Mouse (Mus musculus) forebrain, embryonic 12.5 days (tissue): Measurements from ENCODE around the gene Rps24. TPM values are rescaled to one million over a fixed set of nuclear protein-coding genes. Genes with fewer than 3 reads are reported as not detected.
"Not testable (repeated sequence)": the region's sequence is repeated elsewhere in the genome, so short reads cannot be mapped to it uniquely, and the experiment has no call there.

Source experiments
- ATAC-seq: fragments of 200-750 bp; cut with Nextera tagmentation; 2 replicates; pipeline ENCODE4 v1.8.0; 2017; ENCODE audit warnings: moderate TSS enrichment; ENCODE audit not compliant: low FRiP score
- H3K27ac ChIP-seq: fragments of 300-500 bp; sonication (generic); 2 replicates; pipeline ENCODE4 v1.5.1; 2016; ENCODE audit warnings: mild to moderate bottlenecking
- H3K27me3 ChIP-seq: fragments of 300-500 bp; sonication (generic); 2 replicates; pipeline ENCODE4 v1.6.1; 2016; ENCODE audit warnings: mild to moderate bottlenecking
- H3K36me3 ChIP-seq: fragments of 300-500 bp; sonication (generic); replicated peaks from 2 replicates; pipeline ENCODE4 v1.6.1; 2016; ENCODE audit warnings: mild to moderate bottlenecking
- H3K4me1 ChIP-seq: fragments of 300-500 bp; sonication (generic); 2 replicates; pipeline ENCODE4 v1.6.1; 2016
- H3K4me2 ChIP-seq: fragments of 300-500 bp; sonication (generic); 2 replicates; pipeline ENCODE4 v1.6.1; 2016; ENCODE audit warnings: mild to moderate bottlenecking, moderate library complexity
- H3K4me3 ChIP-seq: fragments of 300-500 bp; sonication (generic); replicated peaks from 2 replicates; pipeline ENCODE4 v1.5.1; 2016; ENCODE audit warnings: mild to moderate bottlenecking
- H3K9ac ChIP-seq: fragments of 300-500 bp; sonication (generic); 2 replicates; pipeline ENCODE4 v1.6.1; 2016; ENCODE audit warnings: mild to moderate bottlenecking
- H3K9me3 ChIP-seq: fragments of 300-500 bp; sonication (generic); 2 replicates; pipeline ENCODE4 v1.6.1; 2016
- WGBS: fragments of 180-500 bp; shearing (Covaris S2); methylation state at CpG from one replicate; pipeline ENCODE4 v1.1.7; 2016; 5-methylcytosine and 5-hydroxymethylcytosine counted together
- polyA plus RNA-seq: library from polyadenylated mRNA; unstranded; fragments of >200 nt; fragmentation: Nextera tagmentation; extraction: Ambion mirVana; gene quantifications from 2 replicates; pipeline ENCODE4 v1.2.1, GENCODE M21; 2016

The Rps24 gene
- polyA plus RNA-seq: 998 and 1,043 TPM in 2 replicates

DNA sequence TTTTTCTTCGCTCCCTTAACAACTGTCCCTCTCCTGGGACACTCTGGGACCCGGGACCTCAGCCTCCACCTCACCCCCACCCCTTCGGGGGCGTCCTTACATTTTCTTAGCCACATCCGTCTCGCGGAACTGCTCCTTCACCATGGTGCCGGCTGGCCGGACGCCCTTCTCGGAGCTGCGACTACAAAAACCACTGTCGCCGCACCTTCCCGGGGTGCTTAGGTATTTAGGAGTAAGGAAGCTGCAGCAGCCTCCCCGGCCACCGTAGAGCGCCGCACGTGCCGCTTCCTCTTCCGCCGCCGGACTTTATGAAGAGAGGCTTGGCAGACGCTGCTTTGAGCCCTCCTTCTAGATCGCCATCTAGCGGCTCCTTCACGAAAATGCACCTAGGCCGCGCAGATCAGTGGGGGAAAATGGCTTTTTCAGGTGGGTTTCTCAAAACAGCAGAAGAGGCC is at the start of gene Rps24, which contains the start of gene Polr3a:
TSS of gene Rps24 (plus strand) at position 353 of the 455 bp plus-strand sequence.
TSS of gene Polr3a (minus strand) at position 286 of the 455 bp plus-strand sequence.
- Histone ChIP-seq H3K4me3 (peak within 1 kb of the TSS; percentile 91), H3K4me2 (peak within 1 kb of the TSS; percentile 69), H3K4me1 (peaks cover 16% of the 10 kb centered on the region), H3K36me3 (peaks cover 26% of the 10 kb centered on the region), H3K9me3 (no peaks in the 10 kb centered on the region), H3K27ac (0 out of 2 replicates have a peak within 1 kb of the TSS, but pooled peaks have one; percentile 66), H3K9ac (peak within 1 kb of the TSS; percentile 81), H3K27me3 (no peaks in the 10 kb centered on the region)
- under 1% methylated on average over 30 of the region's 30 CpGs for WGBS
- peak; percentile 78 for ATAC-seq

DNA sequence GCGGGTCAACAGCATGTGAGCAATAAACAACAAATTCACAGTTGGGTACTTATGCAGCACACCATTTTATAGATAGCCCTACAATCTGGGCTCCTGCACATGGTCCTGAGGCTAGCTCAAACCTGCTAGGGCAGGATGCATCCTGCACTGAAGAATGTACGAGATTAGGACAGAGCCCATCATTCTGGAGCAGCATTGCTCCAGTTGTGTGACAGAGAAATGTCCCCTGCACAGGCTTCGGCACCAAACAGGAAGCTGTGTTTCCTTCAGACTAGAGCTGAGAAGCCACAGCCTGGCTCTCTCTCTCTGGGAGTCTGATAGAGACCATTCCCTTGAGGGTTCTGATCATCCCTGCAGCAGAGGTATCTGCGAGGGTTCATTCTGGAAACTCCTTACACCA is 43.4 kb upstream of the Rps24 start:
- not testable (repeated sequence) for ATAC-seq, H3K4me2 ChIP-seq, H3K9ac ChIP-seq, H3K4me1 ChIP-seq, H3K9me3 ChIP-seq, H3K27ac ChIP-seq, H3K27me3 ChIP-seq, H3K4me3 ChIP-seq
- WGBS: 93% methylated on average over 4 of the region's 4 CpGs
- H3K36me3 ChIP-seq: peaks cover 19% of the 10 kb centered on the region

- WGBS: 90% methylated on average over 3 of the region's 3 CpGs
- peaks cover 99% of the 10 kb centered on the region for H3K36me3 ChIP-seq
Observed at GRCm38 (mm10) chr14:24458191-24458590, 28.7 kb upstream of the Rps24 start.

GRCm38 (mm10) chr14:24468806-24469205 is 18.1 kb upstream of the Rps24 start:
- H3K4me3 ChIP-seq: no peak overlapping the region
- no peak overlapping the region for H3K27ac ChIP-seq
- H3K27me3 ChIP-seq: no peaks in the 10 kb centered on the region
- ATAC-seq: no peak
- no peak overlapping the region for H3K9ac ChIP-seq
- peaks cover 92% of the 10 kb centered on the region for H3K36me3 ChIP-seq
- WGBS: 92% methylated on average over 6 of the region's 6 CpGs
- H3K4me2 ChIP-seq: no peak overlapping the region
- no peaks in the 10 kb centered on the region for H3K9me3 ChIP-seq
- H3K4me1 ChIP-seq: no peaks in the 10 kb centered on the region

More at GRCm38 (mm10) chr14:24458191-24458590, 28.7 kb upstream of the Rps24 start:
- Histone ChIP-seq H3K4me2 (no peak overlapping the region), H3K27ac (no peak overlapping the region), H3K9ac (no peak overlapping the region), H3K9me3 (no peaks in the 10 kb centered on the region), H3K4me3 (no peak overlapping the region), H3K27me3 (no peaks in the 10 kb centered on the region), H3K4me1 (no peaks in the 10 kb centered on the region)
- no peak for ATAC-seq

DNA sequence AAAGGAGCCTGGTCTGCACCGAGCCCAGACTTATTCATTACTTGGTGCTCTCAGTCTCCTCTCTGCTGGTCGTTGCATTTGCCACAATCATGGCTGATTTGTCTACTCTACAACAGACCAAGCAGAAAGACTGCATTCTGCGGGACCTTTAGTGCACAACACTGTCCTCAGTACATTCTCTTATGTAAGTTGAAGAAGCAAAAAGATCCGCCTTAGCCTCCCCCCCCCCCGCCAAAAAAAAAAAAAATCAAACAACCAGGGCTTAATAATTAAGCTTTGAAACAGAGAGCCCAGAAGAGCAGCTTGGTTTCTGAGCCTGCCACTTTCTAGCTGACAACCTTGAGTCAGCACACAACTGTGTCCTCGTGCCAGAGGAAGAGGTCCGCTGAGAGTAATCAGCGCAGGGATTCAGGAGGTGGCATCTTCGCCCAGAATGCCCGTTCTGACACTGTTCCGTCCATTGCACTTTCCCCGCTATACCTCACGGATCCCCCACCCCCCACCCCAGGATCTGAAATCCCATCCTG is 621 bp upstream of the Rps24 start:
- Histone ChIP-seq H3K27me3 (no peaks in the 10 kb centered on the region), H3K9ac (peak overlapping the region; percentile 81), H3K4me2 (peak overlapping the region; percentile 69), H3K9me3 (no peaks in the 10 kb centered on the region), H3K36me3 (peaks cover 31% of the 10 kb centered on the region), H3K4me1 (peaks cover 11% of the 10 kb centered on the region), H3K27ac (no peak overlapping the region), H3K4me3 (peak overlapping the region; percentile 91)
- 8% methylated on average over 13 of the region's 13 CpGs for WGBS
- 0 out of 2 replicates have a peak, but pooled peaks have one; percentile 10 for ATAC-seq

- not testable (repeated sequence) for H3K27me3 ChIP-seq, H3K9me3 ChIP-seq, H3K4me2 ChIP-seq, ATAC-seq, H3K9ac ChIP-seq, H3K27ac ChIP-seq, H3K4me3 ChIP-seq
- peaks cover 28% of the 10 kb centered on the region for H3K36me3 ChIP-seq
- H3K4me1 ChIP-seq: peaks cover 45% of the 10 kb centered on the region
- 90% methylated on average over 7 of the region's 7 CpGs for WGBS
Observed at GRCm38 (mm10) chr14:24489772-24490171, 2.8 kb downstream of the Rps24 start.

DNA sequence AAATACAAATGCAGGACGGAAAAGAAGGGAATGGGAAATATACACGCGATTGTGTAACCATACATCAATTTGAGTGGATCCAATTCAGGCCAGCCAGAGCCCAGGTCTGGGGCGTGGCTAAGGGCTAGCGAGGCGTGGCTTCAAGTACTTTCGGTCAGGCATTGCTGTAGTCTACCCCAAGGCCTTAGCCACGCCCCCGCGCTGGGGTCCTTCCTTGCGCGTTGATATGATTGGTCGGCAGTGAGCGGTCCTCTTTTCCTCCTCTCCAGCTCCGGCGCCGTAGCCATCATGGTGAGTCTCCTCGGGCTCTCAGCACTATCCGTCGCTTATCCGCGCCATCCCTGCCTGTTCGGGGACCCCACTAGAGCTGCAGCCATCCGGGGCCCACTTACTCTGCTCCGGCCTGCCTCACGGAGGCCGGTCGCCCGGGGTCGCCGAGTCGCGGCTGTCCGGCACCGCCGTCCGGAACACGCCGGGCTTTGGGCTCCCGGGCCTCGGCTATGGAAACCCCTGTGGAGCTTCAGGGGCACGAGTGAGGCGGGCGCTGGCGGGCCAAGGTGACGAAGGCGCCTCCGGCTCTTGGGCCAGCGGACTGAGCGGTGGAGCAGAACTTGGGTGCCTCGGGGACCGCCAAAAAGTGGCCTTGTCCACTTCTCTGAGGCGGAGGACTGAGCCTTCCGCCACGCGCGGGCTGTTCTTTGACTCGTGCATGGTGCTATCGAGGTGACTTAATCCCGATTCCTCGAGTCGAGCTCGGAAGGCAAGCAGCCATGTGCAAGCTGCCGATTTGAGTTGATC is 3.7 kb downstream of the Rps24 start:
- under 1% methylated on average over 64 of the region's 64 CpGs for WGBS
- H3K4me3 ChIP-seq: peak overlapping the region; percentile 96
- peaks cover 36% of the 10 kb centered on the region for H3K36me3 ChIP-seq
- ATAC-seq: peak; percentile 94
- peak overlapping the region; percentile 98 for H3K9ac ChIP-seq
- H3K27ac ChIP-seq: peak overlapping the region; percentile 84
- H3K9me3 ChIP-seq: no peaks in the 10 kb centered on the region
- H3K4me2 ChIP-seq: peak overlapping the region; percentile 87
- H3K27me3 ChIP-seq: no peaks in the 10 kb centered on the region
- peaks cover 45% of the 10 kb centered on the region for H3K4me1 ChIP-seq

- peaks cover 38% of the 10 kb centered on the region for H3K4me1 ChIP-seq
- no peaks in the 10 kb centered on the region for H3K27me3 ChIP-seq
- WGBS: 8% methylated on average over 11 of the region's 11 CpGs
- peak overlapping the region; percentile 87 for H3K4me2 ChIP-seq
- no peak for ATAC-seq
- peak overlapping the region; percentile 84; the same call in 1 of the 2 replicates for H3K27ac ChIP-seq
- peak overlapping the region; percentile 96 for H3K4me3 ChIP-seq
- peaks cover 44% of the 10 kb centered on the region for H3K36me3 ChIP-seq
- peak overlapping the region; percentile 98 for H3K9ac ChIP-seq
- no peaks in the 10 kb centered on the region for H3K9me3 ChIP-seq
Observed at GRCm38 (mm10) chr14:24491266-24491981, 4.5 kb downstream of the Rps24 start.

GRCm38 (mm10) chr14:24493256-24493655 is 6.3 kb downstream of the Rps24 start:
- Histone ChIP-seq H3K4me1 (peaks cover 38% of the 10 kb centered on the region), H3K27me3 (no peaks in the 10 kb centered on the region), H3K9ac (peak overlapping the region; percentile 21; the same call in 1 of the 2 replicates), H3K27ac (no peak overlapping the region), H3K9me3 (no peaks in the 10 kb centered on the region), H3K4me2 (0 out of 2 replicates have a peak overlapping the region, but pooled peaks have one; percentile 8), H3K4me3 (no peak overlapping the region), H3K36me3 (peaks cover 62% of the 10 kb centered on the region)
- 91% methylated on average over 9 of the region's 9 CpGs for WGBS
- ATAC-seq: no peak

GRCm38 (mm10) chr14:24496507-24496906 is 9.6 kb downstream of the Rps24 start:
- Histone ChIP-seq H3K36me3 (peaks cover 78% of the 10 kb centered on the region), H3K27ac (no peak overlapping the region), H3K9ac (no peak overlapping the region), H3K4me2 (no peak overlapping the region), H3K27me3 (no peaks in the 10 kb centered on the region), H3K4me3 (no peak overlapping the region), H3K4me1 (peaks cover 45% of the 10 kb centered on the region), H3K9me3 (no peaks in the 10 kb centered on the region)
- ATAC-seq: no peak
- 91% methylated on average over 1 of the region's 1 CpGs for WGBS

DNA sequence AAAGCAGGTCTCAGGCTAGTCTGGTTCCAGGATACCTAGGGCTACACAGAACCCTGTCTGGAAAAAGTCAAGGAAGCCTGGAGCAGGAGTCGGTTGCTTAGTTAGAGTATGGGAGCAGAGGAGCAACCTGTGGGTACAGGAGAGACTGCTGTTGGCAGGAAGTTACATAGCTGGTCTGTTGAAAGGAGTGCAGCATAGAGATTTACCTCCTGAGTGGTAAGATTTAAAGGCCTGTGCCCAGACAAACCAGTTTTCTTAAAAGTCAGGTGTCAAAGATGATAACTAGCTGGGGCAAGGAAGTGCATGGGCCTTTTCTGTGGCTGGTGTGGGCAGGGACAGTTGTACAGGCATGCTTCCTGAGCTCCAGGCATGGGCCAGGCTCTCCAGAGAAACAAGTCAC is 10.5 kb downstream of the Rps24 start:
- peaks cover 39% of the 10 kb centered on the region for H3K4me1 ChIP-seq
- H3K36me3 ChIP-seq: peaks cover 73% of the 10 kb centered on the region

More for the DNA sequence above, 10.5 kb downstream of the Rps24 start:
- Histone ChIP-seq H3K27me3 (no peaks in the 10 kb centered on the region), H3K9ac (no peak overlapping the region), H3K4me3 (no peak overlapping the region), H3K4me2 (no peak overlapping the region), H3K9me3 (no peaks in the 10 kb centered on the region), H3K27ac (no peak overlapping the region)
- ATAC-seq: no peak
- WGBS: 100% methylated on average over 1 of the region's 1 CpGs
